Mouse (Mus musculus) embryonic facial prominence, embryonic 15.5 days (tissue): ENCODE measurements around the gene Zfhx2. TPM values are rescaled to one million over a fixed set of nuclear protein-coding genes. Genes with fewer than 3 reads are reported as not detected.
A peak's percentile ranks its signal among the peaks of the same experiment; 100 is the strongest.

Source experiments
- ATAC-seq: fragments of 200-750 bp; cut with Nextera tagmentation; 2 replicates; pipeline ENCODE4 v1.8.0; 2017; ENCODE audit warnings: low read depth, moderate TSS enrichment; ENCODE audit not compliant: insufficient number of reproducible peaks, low FRiP score, low TSS enrichment
- H3K27ac ChIP-seq: fragments of 300-500 bp; sonication (generic); replicated peaks from 2 replicates; pipeline ENCODE4 v1.5.1; 2015; ENCODE audit warnings: mild to moderate bottlenecking, inconsistent platforms
- H3K27me3 ChIP-seq: fragments of 300-500 bp; sonication (generic); 2 replicates; pipeline ENCODE4 v1.6.1; 2015; ENCODE audit warnings: inconsistent platforms
- H3K36me3 ChIP-seq: fragments of 300-500 bp; sonication (generic); 2 replicates; pipeline ENCODE4 v1.6.1; 2015; ENCODE audit warnings: mild to moderate bottlenecking, inconsistent platforms
- H3K4me1 ChIP-seq: fragments of 300-500 bp; sonication (generic); 2 replicates; pipeline ENCODE4 v1.6.1; 2015; ENCODE audit warnings: inconsistent platforms
- H3K4me2 ChIP-seq: fragments of 300-500 bp; sonication (generic); replicated peaks from 2 replicates; pipeline ENCODE4 v1.6.1; 2015; ENCODE audit warnings: mild to moderate bottlenecking, inconsistent platforms
- H3K4me3 ChIP-seq: fragments of 300-500 bp; sonication (generic); replicated peaks from 2 replicates; pipeline ENCODE4 v1.5.1; 2015; ENCODE audit warnings: mild to moderate bottlenecking, inconsistent platforms
- H3K9ac ChIP-seq: fragments of 300-500 bp; sonication (generic); 2 replicates; pipeline ENCODE4 v1.6.1; 2015; ENCODE audit warnings: inconsistent platforms
- H3K9me3 ChIP-seq: fragments of 300-500 bp; sonication (generic); replicated peaks from 2 replicates; pipeline ENCODE4 v1.6.1; 2016; ENCODE audit warnings: inconsistent platforms
- WGBS: fragments of 180-500 bp; shearing (Covaris S2); methylation state at CpG from one replicate; pipeline ENCODE4 v1.1.7; 2015; 5-methylcytosine and 5-hydroxymethylcytosine counted together
- polyA plus RNA-seq: library from polyadenylated mRNA; unstranded; fragments of >200 nt; fragmentation: Nextera tagmentation; extraction: Ambion mirVana; gene quantifications from 2 replicates; pipeline ENCODE4 v1.2.1, GENCODE M21; 2015

Zfhx2 gene
- polyA plus RNA-seq, 1 experiment from 2014 or later = 5.0 TPM

DNA sequence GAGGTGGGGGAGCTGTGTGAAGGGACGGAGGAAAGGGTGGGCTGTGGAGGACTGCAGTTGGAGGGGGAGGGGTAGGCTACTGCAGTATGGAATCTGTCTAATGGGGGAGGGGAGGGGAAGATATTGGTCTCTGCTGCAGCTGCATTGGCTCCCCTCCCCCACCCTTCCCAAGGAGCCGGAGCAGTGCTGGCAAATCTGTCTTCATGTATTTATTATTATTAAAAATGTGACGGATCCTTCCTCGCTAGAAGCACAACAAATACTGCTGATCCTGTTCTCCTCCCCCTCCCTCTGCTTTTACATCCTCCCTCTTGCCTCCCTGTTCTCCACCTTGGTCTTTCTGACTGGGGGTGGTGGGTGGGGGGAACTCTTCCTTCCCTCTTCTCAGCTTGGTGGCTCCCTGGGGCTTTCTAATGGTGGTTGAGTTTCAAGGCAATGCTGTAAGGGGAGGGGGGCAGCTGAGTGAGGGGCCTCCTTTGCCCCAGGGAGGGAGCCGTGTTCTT lies 63.7 kb downstream of the Zfhx2 start:
- Histone ChIP-seq H3K9ac (no peak overlapping the region), H3K4me1 (peaks cover 14% of the 10 kb centered on the region), H3K4me2 (no peak overlapping the region), H3K36me3 (peaks cover 21% of the 10 kb centered on the region), H3K27me3 (no peaks in the 10 kb centered on the region), H3K4me3 (no peak overlapping the region), H3K9me3 (no peaks in the 10 kb centered on the region), H3K27ac (no peak overlapping the region)
- ATAC-seq = no peak
- 2% methylated on average over 5 of the region's 5 CpGs for WGBS

DNA sequence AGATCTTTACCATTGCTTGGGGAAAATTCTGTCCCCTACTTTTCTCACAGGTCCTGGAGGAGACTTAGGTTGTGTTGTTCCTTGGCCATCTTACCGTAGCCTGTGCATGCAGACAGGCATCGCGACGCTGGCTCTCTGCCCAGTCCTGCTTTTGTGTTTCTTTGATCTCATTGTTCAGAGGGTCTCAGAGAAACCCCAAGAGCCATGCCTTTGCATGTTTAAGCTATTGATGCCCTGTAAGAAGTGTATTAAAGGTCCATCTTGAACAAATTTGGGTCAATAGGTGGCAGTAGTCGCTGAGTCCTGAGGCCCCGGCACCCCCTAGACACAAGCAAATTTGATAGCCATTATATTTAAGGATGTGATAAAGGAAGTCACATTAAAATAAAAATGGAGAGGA lies 64.5 kb downstream of the Zfhx2 start:
- H3K27me3 ChIP-seq = no peaks in the 10 kb centered on the region
- H3K4me3 ChIP-seq = no peak overlapping the region
- H3K9me3 ChIP-seq = no peaks in the 10 kb centered on the region
- 10% methylated on average over 6 of the region's 6 CpGs for WGBS
- H3K9ac ChIP-seq = no peak overlapping the region
- peaks cover 28% of the 10 kb centered on the region for H3K36me3 ChIP-seq
- no peak for ATAC-seq
- H3K4me1 ChIP-seq = peaks cover 14% of the 10 kb centered on the region
- no peak overlapping the region for H3K4me2 ChIP-seq
- H3K27ac ChIP-seq = no peak overlapping the region

GRCm38 (mm10) chr14:55027251-55027650 lies 64.9 kb downstream of the Zfhx2 start:
- no peak for ATAC-seq
- no peak overlapping the region for H3K27ac ChIP-seq
- WGBS = 18% methylated on average over 5 of the region's 5 CpGs

DNA sequence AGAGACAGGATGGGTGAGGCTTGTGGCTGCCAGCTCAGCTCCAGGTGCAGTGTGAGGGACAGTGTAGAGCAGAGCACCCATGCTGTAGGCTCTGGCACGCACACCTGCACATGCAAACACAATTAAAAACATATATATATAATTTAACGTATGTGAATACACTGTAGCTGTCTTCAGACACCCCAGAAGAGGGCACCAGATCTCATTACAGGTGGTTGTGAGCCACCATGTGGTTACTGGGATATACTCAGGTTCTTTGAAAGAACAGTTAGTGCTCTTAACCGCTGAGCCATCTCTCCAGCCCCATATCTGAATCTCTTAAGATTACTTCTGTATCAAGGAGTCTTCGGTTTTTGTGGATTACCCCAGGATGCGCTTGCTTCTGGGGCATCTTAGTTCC lies 66.6 kb downstream of the Zfhx2 start:
- no peak overlapping the region for H3K9ac ChIP-seq
- peaks cover 14% of the 10 kb centered on the region for H3K4me1 ChIP-seq
- H3K9me3 ChIP-seq = no peaks in the 10 kb centered on the region
- no peak overlapping the region for H3K4me2 ChIP-seq
- no peak for ATAC-seq
- H3K27ac ChIP-seq = no peak overlapping the region
- peaks cover 50% of the 10 kb centered on the region for H3K36me3 ChIP-seq
- no peak overlapping the region for H3K4me3 ChIP-seq
- 75% methylated on average over 5 of the region's 5 CpGs for WGBS
- no peaks in the 10 kb centered on the region for H3K27me3 ChIP-seq

More at GRCm38 (mm10) chr14:55027251-55027650, 64.9 kb downstream of the Zfhx2 start:
- Histone ChIP-seq H3K9ac (no peak overlapping the region), H3K4me2 (no peak overlapping the region), H3K27me3 (no peaks in the 10 kb centered on the region), H3K4me1 (peaks cover 14% of the 10 kb centered on the region), H3K9me3 (no peaks in the 10 kb centered on the region), H3K36me3 (peaks cover 32% of the 10 kb centered on the region), H3K4me3 (no peak overlapping the region)

DNA sequence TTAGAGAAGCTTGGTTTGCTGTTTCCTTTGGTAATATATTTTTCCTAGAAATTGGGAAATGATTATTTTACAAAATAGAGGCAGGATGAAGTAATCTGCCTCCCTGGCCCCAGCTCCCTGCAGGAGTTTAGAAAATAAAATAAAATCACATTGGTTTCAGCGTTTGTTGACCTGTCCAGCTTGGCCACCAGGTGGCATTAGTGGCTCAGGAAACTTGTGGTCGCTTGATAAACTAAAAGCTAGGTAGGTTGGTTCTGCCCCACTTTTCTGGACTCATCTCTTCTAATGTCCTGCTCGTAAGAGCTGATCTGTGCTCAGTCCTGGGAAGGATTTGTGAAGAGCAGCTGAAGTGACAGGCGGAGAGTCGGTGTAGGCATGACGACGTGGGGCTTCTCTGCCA lies 67.9 kb downstream of the Zfhx2 start:
- no peaks in the 10 kb centered on the region for H3K27me3 ChIP-seq
- 63% methylated on average over 7 of the region's 7 CpGs for WGBS
- no peak overlapping the region for H3K27ac ChIP-seq
- H3K9me3 ChIP-seq = no peaks in the 10 kb centered on the region
- H3K4me3 ChIP-seq = no peak overlapping the region
- H3K4me1 ChIP-seq = peaks cover 14% of the 10 kb centered on the region
- no peak for ATAC-seq
- H3K36me3 ChIP-seq = peaks cover 56% of the 10 kb centered on the region
- H3K4me2 ChIP-seq = no peak overlapping the region
- no peak overlapping the region for H3K9ac ChIP-seq

DNA sequence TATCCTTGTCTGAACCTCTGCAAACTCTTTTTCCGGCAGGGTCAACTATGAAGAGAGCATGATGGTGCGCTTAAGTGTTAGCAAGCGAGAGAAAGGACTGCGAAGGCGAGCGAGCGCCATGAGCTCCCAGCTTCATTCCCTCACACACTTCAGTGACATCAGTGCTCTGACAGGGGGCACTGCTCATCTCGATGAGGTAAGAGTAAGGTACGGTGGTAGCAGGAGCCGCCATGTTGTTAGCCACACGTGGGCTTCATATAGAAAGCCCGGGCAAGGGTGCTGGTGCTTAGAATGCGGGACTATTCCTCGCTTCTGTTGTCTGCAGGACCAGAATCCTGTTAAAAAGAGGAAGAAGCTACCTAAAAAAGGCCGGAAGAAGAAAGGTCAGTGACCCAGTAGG lies 69.1 kb downstream of the Zfhx2 start:
- 88% methylated on average over 15 of the region's 15 CpGs for WGBS
- Histone ChIP-seq H3K9ac (no peak overlapping the region), H3K9me3 (no peaks in the 10 kb centered on the region), H3K27ac (no peak overlapping the region), H3K4me1 (0 out of 2 replicates have a peak, but pooled peaks cover 4% of the 10 kb centered on the region), H3K36me3 (peaks cover 58% of the 10 kb centered on the region), H3K27me3 (no peaks in the 10 kb centered on the region), H3K4me2 (no peak overlapping the region), H3K4me3 (no peak overlapping the region)
- no peak for ATAC-seq

DNA sequence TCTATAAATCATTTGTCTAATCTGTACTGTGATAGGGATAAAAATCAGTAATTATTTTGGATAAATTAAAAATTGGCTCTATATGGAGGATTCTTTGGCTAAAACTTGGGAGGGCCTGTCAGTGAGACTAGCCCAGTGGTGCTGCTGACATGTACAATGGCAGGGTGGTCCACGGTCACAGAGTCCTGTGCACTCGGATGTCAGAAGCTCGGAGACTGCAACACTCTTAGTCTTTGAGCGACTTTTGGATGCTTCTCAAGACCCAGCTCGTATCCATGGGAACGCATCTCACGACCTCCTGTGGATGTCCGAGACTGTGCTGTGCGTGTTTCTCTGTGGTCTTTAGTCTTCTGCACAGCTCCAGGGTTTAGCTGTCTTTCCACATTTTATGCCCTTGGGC lies 71.7 kb downstream of the Zfhx2 start:
- H3K27me3 ChIP-seq = no peaks in the 10 kb centered on the region
- H3K4me1 ChIP-seq = no peaks in the 10 kb centered on the region
- no peak overlapping the region for H3K4me2 ChIP-seq
- no peak overlapping the region for H3K27ac ChIP-seq
- WGBS = 84% methylated on average over 9 of the region's 9 CpGs
- H3K4me3 ChIP-seq = no peak overlapping the region
- H3K9me3 ChIP-seq = no peaks in the 10 kb centered on the region
- no peak overlapping the region for H3K9ac ChIP-seq
- H3K36me3 ChIP-seq = peaks cover 67% of the 10 kb centered on the region
- no peak for ATAC-seq

- no peak for ATAC-seq
- Histone ChIP-seq H3K4me2 (no peak overlapping the region), H3K9me3 (no peaks in the 10 kb centered on the region), H3K27ac (no peak overlapping the region), H3K9ac (no peak overlapping the region), H3K4me3 (no peak overlapping the region), H3K27me3 (no peaks in the 10 kb centered on the region), H3K4me1 (no peaks in the 10 kb centered on the region), H3K36me3 (peaks cover 33% of the 10 kb centered on the region)
- 89% methylated on average over 16 of the region's 16 CpGs for WGBS
Observed at GRCm38 (mm10) chr14:55016876-55017275, 75.2 kb downstream of the Zfhx2 start.

DNA sequence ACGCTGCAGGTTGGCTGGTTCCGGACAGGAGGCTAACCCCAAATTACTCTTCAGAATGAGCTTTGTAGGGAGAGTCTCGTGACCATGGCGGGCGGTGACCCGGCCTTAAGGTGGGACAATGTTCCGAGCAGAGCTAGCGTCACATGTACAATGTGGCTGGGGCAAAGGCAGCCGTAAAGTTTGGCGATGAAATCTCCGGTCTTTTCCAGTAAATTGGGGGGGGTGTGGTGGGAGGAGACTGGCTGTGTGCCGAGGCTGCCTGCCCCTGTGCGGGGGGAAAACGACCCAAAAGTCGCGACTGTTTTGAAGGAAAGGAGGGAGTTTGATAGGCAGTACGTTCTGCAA lies 76.4 kb downstream of the Zfhx2 start:
- peak overlapping the region; percentile 76 for H3K4me3 ChIP-seq
- H3K4me2 ChIP-seq = peak overlapping the region; percentile 73
- ATAC-seq = peak; percentile 8; the same call in 1 of the 2 replicates
- H3K27ac ChIP-seq = peak overlapping the region; percentile 71
- H3K9ac ChIP-seq = peak overlapping the region; percentile 68
- H3K9me3 ChIP-seq = no peaks in the 10 kb centered on the region
- peaks cover 22% of the 10 kb centered on the region for H3K36me3 ChIP-seq
- no peaks in the 10 kb centered on the region for H3K4me1 ChIP-seq
- WGBS = under 1% methylated on average over 17 of the region's 17 CpGs
- H3K27me3 ChIP-seq = no peaks in the 10 kb centered on the region

DNA sequence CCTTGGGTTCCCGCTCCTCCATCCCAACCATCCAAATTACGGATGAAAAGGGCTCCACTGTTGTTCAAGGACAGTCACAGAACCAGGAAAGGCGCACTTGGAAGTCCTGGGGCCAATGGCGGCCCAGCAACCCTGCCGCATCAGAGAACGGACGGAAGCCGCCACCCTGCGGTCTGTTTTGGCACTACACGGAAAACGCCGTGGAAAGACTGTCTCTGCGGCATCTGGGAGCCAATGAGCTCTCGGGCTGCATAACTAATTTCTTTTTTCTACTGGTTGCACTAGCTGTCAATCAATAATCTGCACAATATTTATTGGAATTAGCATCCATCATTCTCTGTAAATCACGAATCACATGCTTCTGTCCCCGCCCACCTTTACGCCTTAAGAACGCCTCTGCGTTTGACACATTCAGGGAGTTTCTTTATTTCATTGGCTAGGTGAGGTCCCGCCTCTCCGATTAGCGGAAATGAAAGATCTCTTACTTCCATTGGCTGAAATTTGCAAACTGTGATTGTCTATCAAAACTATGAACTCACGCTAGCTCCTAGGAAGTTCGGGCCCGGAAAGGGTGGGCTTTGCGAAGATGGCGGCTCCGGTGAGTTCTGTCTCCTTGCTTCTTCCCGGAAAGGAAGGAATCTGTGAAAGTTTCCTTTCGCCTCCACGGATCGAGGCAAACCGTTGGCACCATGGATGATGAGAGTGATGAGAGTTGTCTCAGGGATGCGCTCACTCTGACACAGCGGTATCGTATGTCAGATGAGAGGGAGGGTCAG lies 76.9 kb downstream of the Zfhx2 start, which contains the start of gene Ngdn:
TSS of gene Ngdn (plus strand) at position 464 of the 776 bp plus-strand sequence.
- Histone ChIP-seq H3K4me3 (peak within 1 kb of the TSS; percentile 76), H3K4me1 (no peaks in the 10 kb centered on the region), H3K36me3 (peaks cover 16% of the 10 kb centered on the region), H3K9ac (peak within 1 kb of the TSS; percentile 68), H3K9me3 (no peaks in the 10 kb centered on the region), H3K27me3 (no peaks in the 10 kb centered on the region), H3K27ac (peak within 1 kb of the TSS; percentile 97), H3K4me2 (peak within 1 kb of the TSS; percentile 75)
- under 1% methylated on average over 36 of the region's 36 CpGs for WGBS
- peak; percentile 97 for ATAC-seq

GRCm38 (mm10) chr14:55014591-55014990 lies 77.5 kb downstream of the Zfhx2 start:
- Histone ChIP-seq H3K27ac (peak overlapping the region; percentile 97), H3K9ac (peak overlapping the region; percentile 55), H3K36me3 (peaks cover 13% of the 10 kb centered on the region), H3K27me3 (no peaks in the 10 kb centered on the region), H3K9me3 (no peaks in the 10 kb centered on the region), H3K4me1 (no peaks in the 10 kb centered on the region), H3K4me2 (peak overlapping the region; percentile 75), H3K4me3 (peak overlapping the region; percentile 55)
- ATAC-seq = peak; percentile 20
- under 1% methylated on average over 27 of the region's 27 CpGs for WGBS

DNA sequence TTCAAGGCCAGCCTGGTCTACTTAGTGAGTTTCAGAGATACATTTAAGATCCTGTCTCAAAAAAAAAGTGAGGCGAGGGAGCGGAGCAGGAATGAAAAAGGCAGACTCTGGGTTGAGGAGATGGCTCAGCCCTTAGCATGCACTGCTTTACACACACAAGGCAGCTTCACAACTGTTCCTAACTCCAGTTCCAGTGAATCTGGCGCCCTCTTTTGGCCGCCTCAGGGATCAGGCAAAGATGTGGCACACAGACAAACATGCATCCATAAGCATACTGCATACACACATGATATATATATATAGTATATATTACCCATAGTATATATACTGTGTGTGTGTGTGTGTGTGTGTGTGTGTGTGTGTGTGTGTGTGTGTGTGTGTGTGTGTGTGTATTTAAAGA lies 81.0 kb downstream of the Zfhx2 start:
- WGBS = 66% methylated on average over 4 of the region's 4 CpGs

More for the DNA sequence above, 81.0 kb downstream of the Zfhx2 start:
- Histone ChIP-seq H3K4me2 (no peak overlapping the region), H3K27ac (no peak overlapping the region), H3K9ac (no peak overlapping the region), H3K4me1 (no peaks in the 10 kb centered on the region), H3K9me3 (no peaks in the 10 kb centered on the region), H3K36me3 (no peaks in the 10 kb centered on the region), H3K4me3 (no peak overlapping the region), H3K27me3 (no peaks in the 10 kb centered on the region)
- ATAC-seq = no peak
